Mouse (Mus musculus) cerebellum, adult 9-11 months (tissue): ENCODE results near the gene Ppm1h.
A peak's percentile ranks its signal among the peaks of the same experiment; 100 is the strongest.

ENCODE experiments used
- DNase-seq: peaks from one replicate; pipeline ENCODE4 v3.0.0; 2022

Ppm1h gene

DNA sequence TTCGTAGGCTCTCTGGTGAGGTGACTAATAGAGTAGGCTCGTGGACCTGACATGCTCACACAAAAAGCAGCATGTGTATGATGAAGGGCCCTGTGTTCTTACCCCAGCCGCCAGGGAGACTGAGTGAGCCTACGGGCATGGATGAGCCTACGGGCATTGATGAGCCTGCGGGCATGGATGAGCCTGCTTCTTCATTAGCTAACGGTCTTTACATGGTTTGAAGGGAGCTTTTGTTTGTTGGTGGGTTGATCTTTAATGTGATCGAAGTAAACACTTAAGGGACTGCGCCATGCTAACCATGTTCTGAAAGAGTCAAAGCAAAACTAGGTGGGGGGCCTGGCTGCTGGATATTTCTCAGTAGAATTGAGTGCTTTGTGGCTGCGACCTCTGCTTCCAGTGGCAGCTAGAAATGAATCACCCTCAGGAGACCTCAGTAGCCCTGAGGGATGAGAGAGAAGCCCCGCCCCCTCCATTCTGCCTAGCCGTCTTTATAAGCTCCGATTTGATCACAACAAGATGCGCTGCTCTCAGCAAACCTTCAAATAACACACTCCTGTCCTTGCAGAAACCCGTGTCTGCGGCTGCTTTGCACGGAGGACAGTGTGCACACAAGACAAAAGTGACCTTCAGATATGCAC lies 183.9 kb downstream of the Ppm1h start:
- no peak for DNase-seq

DNA sequence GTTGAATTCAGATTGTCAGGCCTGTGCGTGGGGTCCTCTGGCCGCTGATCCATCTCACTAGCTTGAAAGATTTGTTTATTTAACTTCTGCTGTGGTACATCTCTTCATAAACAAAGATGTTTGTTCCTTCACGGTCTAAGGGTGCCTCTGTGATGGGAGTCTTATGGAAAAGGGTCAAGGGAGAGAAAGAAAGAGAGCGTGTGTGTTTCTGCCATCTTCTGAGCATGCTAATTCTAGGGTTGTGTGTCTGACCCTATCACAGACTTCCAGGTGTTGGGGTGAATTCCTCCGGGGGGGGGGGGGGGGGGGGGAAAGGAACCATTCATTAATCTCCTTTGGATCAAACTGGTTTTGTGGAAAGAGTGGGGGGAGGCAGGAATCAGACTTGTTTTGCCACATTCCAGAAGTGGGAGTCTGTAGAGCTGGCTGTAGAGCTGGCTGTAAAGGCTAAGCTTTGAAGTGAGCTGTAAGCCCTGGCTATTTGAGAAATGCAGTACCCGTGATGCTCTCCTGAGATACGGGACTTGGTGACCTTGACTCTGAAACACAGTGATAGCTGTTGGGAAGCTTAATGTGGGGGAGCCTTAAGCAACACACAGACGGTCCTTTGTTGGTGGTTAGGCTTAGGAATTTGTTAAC lies 191.4 kb downstream of the Ppm1h start:
- DNase-seq = no peak

DNA sequence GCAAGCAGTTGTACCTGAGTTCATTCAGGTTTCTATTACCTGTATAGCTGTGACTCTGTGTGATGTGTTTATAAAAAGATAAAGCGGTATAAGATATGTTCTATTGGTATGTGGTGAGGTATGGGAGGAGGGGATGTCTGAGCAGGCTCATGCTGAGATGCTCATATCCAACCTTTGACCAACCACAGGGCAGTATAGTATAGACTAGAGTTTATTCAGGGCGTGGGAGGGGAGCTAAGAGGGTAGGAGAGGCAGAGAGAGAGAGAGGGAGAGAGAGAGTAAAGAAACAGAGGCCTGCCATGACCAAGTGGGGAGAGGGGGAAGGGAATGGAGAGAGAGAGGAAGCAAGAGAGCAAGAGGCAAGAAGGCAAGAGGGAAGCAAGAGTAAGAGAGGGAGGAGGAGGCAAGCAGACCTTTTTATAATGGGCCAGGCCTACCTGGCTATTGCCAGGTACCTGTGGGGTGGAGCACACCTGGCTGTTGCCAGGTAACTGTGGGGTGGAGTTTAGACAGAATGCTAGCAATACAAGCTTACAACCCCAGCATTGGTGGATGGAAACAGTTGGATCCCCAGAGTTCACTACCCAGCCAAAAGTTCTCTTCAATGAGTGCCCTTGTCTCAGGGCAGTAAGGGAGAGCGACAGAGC lies 192.4 kb downstream of the Ppm1h start:
- DNase-seq = no peak

DNA sequence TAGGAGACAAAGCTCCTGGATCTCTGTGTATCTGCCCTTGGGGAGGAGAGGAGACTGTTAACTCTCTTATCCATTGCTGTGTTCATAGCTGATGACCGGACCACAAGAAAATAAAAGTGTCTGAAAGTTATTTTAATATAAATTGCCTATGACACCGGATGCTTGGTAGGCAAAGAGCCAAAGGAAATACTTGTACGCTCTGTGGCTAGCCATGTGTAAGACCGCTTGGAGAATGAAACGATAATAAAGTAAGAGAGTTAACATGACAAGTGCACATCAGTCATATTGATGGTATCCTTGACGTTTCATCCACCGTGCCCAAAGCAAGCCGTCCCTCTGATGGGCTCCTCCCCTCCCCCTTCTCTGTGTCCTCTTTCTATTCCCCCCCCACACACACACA lies 194.2 kb downstream of the Ppm1h start:
- DNase-seq = no peak

DNA sequence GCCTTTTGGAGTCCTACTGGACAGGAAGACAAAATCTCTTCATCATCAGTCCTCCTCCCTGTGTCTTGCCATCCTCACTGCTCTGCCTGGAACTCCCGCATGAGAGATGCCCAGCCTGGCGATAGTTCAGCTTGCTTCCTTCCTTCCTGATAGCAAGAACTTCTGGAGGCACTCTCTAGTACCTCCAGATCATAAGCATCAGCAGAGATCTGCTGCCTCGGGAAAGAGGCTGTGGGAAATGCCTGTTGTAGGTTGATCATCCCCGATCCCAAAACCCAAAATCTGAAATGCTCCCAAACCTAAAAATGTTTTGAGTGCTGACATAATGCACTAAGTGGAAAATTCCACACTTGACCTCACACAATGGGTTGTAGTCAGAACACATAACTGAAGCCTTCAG lies 198.4 kb downstream of the Ppm1h start:
- DNase-seq = peak; percentile 51

DNA sequence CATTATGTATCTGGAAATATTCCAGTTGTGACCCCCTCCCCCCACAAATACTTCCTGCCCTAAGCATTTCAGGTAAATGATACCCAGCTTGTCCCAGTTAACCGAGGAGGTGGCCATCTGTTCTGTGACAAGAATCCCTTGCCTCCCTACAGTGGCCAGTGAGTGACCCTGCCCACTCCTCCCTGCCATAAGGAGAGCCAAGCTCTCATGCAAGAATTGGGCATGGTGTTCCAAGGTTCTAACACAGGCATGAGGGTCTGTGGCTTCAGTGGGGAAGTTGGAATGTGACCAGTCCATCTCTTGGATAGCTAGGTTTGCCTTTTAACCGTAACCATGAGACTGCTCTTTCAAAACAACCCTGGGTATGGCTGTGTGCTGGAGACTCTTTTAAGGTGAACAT lies 198.9 kb downstream of the Ppm1h start:
- DNase-seq = peak; percentile 72

DNA sequence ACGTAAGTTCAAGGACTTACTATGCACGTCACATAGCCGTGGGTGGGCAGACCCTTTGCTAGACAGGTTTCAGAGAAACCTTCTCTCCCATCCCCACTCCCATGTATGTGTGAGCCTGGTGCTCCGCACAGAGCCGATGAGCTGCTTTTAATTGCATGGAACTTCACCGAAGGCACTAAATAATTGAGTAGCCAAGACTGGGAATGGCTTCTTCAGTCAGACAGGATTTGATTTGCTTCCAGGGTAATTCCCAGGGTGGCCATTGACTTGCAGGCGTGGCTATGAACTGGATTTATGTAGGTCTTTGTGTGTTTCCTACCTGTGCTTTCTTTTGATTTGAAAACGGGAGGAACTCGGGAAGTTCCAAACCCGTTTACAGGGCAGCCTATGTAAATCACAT lies 202.9 kb downstream of the Ppm1h start:
- DNase-seq = no peak

DNA sequence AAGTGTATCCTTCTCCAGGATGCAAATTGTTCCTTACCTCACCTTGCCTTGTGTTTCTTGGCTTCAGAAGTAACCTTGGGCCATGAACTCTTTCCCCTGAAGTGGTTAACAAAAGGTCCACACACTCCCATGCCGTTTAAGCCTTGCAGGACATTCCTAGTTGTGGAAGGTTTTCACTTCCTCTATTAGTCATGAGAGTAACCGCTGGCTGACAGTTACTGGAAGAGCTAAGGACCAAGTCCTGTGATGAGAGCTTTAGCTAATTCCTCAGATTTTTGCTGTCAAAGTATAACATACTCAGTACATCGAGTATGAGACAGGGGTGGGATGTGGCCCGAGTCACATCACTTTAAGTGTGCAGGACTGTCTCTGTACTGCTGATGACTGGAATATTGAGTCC lies 204.1 kb downstream of the Ppm1h start:
- no peak for DNase-seq

DNA sequence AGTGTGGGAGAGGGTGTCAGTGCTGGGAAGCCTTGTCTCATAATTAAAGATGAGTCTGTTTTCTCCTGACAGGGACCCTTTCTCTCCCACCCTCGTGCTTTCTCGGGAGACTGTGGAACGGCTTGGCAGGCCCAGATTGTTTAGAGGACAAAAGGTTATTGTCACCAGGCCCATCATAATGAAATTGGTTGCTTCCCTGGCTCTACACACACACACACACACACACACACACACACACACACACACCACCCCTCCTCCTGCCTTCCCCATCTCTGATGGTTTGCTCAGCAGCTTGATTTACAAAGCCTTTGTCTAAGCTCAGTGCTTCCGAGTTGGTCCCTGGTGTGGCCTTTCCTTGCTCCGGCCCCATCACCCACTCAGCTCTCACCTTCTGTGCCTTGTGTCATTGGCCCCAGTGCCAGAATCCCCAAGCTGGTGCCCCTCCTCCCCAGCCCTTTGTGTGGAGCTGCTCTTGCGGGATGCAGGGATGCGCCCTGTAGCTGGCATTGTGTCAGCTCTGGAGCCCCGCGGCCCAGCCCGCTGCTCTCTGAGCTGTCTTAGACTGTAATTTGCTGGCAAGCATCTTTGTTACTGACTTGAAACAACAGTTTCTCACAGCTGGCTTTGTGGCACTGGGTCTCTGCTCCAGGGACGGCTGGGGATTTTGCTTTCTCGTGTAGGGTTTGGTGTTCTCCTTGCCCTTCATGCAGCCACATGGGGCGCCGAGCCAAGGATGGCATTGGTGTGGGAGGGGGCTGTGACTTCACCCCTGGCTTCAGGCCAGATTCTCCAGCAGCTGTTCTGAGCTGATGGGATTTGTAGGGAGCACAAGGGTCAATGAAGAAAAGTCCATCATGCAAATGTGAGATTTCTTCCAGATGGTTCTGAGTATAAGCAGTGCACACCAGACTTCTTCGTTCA lies 205.5 kb downstream of the Ppm1h start:
- peak; percentile 90 for DNase-seq

DNA sequence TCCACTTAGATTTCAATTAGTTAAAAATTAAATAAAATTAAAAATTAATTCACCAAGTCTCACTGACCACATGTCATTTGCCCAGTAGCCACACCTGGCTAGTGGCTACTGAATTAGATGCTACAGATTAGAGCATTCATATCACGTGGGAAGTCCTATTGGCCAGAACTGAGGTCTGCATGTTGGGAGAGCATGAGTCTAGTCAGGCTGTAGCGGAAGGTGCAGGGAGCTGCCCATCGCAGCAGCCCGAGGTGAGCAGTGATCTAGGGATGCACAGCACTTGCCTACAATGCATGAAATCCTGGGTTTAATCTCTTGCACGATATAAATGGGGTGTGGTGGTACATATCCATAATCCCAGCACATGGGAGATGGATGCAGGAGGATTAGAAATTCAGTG lies 206.7 kb downstream of the Ppm1h start:
- DNase-seq = no peak

DNA sequence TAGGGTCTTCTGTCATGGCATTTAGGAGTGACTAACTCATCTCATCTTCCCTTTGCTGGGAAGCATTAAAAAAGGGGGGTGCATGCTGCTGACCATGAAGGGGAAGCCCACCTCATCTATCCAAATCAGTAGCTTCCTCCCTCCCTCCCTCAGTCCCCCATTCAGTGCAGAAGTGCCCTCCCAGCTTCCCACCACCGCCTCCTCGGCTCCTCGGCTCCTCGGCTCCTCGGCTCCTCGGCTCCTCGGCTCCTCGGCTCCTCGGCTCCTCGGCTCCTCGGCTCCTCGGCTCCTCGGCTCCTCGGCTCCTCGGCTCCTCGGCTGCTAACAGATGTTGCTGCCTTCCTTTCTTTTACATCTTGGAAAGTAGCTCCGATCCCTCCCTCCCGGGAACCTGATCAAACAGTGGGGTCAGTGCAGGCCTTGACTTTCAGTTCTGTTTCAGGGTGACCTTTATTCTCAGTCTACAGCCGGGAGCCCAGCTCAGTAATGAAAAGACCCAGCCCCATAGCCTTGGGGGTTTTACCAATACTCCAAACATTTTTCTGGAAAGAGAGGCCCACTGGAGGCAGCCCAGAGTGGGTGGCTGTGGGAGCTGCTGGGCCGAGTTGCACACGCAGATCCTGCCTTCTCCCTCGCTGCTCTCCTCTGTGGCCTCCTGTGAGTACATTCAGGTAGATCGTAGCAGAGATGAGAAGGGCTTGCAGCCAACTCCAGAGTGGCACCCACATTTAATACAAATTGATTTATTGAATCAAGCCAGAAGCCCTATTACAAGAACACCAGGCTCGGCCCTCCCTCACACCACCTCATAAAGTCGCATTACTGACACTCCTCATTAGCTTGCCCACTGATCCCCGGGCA lies 207.7 kb downstream of the Ppm1h start:
- DNase-seq = peak; percentile 72

DNA sequence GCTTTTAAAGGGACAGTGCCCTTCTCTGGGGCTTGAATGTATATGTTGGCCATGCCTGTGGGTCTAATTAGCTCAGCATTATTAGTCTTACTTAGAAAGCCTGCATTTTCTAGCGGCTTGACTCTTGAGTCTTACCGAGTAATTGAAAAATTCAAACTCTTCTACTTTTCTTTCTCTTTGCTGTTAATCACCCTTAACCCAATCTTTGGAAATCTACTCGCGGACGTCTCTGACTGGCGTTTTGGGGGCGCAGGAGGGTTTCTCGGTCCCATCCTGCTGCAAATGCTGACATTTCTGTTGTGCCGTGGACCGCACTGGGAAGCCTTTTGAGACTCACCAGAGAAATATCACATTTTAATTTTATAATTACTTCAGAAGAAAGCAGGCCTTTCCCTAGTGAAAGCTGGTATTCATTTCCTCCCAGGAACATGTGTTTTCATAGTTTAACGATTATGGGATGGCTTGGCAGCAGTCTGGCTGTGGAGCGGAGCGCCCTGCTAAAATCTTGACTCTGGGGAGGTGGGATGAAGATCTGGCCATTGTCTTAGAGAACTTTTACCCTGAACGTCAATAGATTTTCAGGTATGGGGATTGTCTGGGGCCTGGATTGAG lies 208.5 kb downstream of the Ppm1h start:
- no peak for DNase-seq

DNA sequence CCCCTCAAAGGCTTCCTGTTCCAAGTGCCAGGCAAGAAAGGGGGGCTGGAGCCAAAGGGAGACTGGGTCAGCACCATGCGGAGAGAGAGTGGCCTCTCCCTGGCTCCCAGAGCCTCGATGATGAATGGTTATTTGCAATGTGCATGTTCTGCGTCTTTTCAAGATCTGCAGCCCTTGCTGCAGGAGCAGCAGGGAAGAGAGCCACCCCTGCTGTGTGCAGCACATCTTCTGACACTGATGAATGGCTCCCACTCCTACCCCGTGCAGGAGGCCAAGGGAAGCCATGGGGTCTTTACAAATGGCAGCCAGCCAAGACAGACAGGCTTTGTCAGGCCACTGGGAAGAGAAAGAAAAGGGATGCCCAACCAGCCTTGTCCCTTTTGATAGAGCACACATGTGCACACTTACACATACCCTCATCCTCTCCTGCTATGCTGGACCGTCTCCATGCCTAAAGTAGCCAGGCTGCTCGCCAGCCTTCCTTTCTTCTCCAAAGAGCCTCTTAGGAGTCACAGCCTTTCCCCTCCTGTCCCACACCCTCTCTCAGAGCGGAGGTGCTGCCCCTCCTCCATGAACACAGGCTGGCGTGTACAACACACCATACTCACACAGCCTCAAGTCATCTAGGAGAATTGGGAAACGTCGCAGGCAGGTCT lies 209.1 kb downstream of the Ppm1h start:
- peak; percentile 65 for DNase-seq

DNA sequence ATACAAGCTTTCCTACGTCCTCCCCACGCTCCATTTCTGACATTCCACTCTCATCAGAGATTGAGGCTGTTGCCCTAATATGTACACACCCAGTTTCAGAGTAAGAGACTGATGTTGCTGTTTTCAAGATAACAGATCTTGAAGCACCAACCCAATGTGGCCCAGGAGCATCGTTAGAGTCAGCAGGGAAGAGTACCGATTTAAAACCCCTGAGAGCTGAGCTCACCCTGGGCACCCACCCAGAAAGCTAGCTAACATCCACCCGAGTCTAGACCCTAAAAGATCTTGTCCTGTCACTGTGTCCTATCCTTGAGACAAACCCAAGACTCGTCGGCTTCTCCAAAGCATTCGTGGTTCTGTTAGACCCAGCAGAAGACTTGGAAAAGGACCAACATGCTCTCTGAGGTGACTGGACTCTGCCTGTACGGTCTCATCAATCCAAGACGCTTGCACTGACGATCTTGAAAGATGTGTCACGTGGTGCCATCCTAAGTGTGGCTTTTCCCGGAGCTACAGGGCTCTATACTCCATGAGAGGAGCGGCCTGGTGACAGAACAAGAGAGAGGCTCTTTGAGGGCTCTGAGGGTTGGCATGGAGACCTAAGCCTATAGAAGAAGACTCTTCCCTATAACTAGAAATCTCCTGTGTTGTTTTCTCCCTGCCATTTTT lies 212.3 kb downstream of the Ppm1h start:
- no peak for DNase-seq

DNA sequence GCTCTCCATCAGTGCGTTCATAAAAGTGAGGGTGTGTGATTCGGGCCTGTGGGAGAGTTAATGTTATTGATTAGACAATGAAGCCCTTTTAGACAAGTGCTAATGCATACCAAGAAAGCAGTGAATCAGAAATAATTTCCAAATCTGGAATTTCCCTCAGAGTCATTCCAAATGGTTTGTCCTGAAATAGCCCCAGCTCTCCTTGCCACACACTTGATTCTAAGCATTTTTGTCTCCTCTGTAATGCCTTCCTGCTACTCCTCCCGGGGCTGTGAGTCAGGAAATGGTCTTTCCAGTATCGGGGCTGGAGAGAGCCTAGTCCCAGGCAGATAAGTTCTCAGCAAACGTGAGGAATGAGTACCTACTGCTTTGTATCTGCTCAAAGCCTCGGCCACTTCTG lies 212.9 kb downstream of the Ppm1h start:
- no peak for DNase-seq

DNA sequence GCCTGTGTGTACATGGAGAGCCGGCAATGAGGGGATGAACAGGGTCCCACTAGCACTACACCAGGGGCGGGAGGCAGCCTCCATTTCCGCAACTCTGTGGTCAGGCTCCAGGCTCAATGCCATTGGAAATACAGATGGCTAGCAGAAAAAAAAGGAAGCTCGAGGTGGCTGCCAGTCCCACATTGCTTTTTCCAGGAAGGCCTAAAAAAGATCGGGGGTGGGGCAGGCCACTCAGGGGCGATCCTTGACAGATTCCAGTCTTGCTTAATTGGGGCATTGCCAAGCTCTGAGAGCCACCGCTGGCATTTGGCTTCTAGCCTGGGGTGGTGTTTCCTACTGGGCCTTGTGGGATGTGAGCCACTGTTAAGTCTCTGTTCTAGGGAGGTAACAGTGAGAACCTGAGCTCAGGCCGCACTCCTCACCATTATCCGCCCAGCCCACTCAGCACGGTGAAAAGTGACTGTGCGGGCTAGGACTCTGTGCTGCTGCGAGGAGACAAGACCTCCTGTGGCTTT lies 216.1 kb downstream of the Ppm1h start:
- DNase-seq = peak; percentile 90

DNA sequence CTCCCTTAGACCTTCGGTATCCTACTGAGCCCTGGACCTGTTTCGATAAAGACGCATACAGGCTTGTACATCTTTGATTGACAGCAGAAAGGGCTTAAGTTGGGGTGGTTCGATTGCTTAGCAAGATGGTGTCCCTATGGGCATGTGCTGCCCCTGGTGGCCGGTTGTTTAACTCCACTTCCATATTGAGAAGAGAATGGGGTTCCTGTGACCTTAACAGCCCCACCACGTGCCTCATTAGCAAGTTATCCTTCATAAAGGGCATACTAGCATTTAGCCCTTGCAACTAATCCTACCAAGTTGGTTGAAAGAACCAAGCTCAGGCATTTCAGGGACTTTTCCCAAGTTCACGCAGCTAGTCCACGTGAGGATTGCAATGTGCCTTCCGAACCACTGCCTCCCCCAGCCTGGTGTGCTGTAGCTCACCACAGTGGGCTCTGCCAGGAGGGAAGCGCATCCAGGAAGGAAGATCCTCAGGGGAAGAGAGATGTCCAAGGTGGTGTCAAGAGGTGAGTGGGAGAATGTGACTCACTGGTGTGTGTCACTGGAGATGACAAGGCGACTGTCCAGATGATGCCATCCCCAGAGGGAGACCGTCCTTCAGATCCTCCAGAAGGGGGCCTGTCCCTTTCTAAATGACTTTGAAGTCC lies 216.7 kb downstream of the Ppm1h start:
- DNase-seq = peak; percentile 73

DNA sequence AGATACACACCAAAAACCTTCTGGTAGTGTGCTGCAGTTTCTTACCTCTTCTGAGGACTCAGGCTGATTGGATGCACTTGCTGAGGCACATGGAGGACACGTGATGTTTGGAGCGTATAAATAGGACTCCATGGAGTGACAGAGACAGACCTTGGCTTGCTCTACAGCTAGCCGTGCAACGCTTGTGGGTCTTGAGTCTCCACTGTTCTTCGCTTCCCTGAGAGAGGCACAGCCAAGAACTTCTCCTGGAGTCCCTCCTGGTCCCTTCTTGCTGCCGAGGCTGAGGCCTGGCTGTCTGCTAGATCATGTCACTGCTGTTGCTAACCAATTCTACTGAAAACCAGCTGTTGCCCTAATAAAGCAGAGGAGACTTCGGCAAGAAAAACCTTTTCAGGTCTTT lies 221.4 kb downstream of the Ppm1h start:
- DNase-seq = no peak

DNA sequence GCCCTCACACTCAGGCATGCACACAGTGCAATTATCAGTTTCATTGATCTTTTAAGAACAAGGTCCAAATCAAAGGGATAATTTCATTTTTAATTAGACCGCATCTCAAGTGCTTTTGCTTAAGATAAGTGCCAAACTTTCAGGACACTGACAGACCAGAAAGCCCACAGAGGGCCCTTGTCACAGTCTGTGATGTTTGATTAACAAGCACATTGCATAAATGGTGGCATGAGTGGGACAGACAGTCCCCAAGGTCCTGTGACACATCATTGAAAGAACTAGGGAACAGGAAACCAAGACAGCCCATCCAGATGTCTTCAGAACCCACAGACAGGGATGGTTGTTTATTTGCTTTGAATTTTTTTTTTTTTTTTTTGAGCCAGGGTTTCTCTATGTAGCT lies 221.9 kb downstream of the Ppm1h start:
- DNase-seq = no peak

DNA sequence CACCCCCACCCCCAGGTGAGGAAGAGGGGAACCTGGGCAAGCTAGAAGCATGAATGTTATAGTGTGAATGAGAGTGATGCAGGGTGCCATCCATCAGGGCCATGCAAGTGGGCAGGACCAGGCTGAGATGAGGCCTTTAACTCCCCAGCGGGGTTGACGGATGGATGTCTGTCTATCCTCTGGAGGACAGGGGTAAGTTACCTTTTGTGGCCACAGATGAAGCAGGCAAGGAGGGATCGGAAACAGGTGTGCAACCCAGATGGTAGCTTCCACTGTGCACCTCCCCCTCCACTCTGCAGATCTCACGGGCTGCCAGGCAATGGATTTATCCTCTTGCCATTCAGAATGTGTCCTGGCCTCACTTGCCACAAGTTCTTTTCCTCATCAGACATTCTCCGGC lies 222.8 kb downstream of the Ppm1h start:
- DNase-seq = peak; percentile 63
